Mouse (Mus musculus): ENCODE data around the gene Insr.

The Insr gene

GRCm38 (mm10) chr8:3273799-3274198, 5.6 kb downstream of the Insr start:
- DNase-seq = no peak

GRCm38 (mm10) chr8:3267449-3267761, 12.0 kb downstream of the Insr start:
- DNase-seq = no peak

GRCm38 (mm10) chr8:3266686-3267448, 12.6 kb downstream of the Insr start:
- no peak for DNase-seq

- no peak for DNase-seq
These were observed 14.2 kb downstream of the Insr start for GRCm38 (mm10) chr8:3265182-3265581.

GRCm38 (mm10) chr8:3262779-3263178, 16.6 kb downstream of the Insr start:
- no peak for DNase-seq

GRCm38 (mm10) chr8:3261101-3261500, 18.3 kb downstream of the Insr start:
- DNase-seq = no peak

- no peak for DNase-seq
These were observed 19.1 kb downstream of the Insr start for GRCm38 (mm10) chr8:3260127-3260811.

GRCm38 (mm10) chr8:3256147-3256940, 23.1 kb downstream of the Insr start:
- DNase-seq = no peak

- DNase-seq = no peak
These were observed 24.1 kb downstream of the Insr start for GRCm38 (mm10) chr8:3255321-3255720.

GRCm38 (mm10) chr8:3253179-3253578, 26.2 kb downstream of the Insr start:
- no peak for DNase-seq

GRCm38 (mm10) chr8:3252665-3253064, 26.8 kb downstream of the Insr start:
- DNase-seq = no peak

- DNase-seq = peak; percentile 23 to 30
These were observed 28.3 kb downstream of the Insr start for GRCm38 (mm10) chr8:3251101-3251500.

- DNase-seq = no peak
These were observed 29.5 kb downstream of the Insr start for GRCm38 (mm10) chr8:3249886-3250285.

- peak; percentile 63 to 69 for DNase-seq
These were observed 30.7 kb downstream of the Insr start for GRCm38 (mm10) chr8:3248704-3249103.

GRCm38 (mm10) chr8:3247129-3247528, 32.3 kb downstream of the Insr start:
- DNase-seq = peak; percentile 63 to 70

GRCm38 (mm10) chr8:3243229-3243628, 36.2 kb downstream of the Insr start:
- DNase-seq = no peak

GRCm38 (mm10) chr8:3240725-3241124, 38.7 kb downstream of the Insr start:
- no peak for DNase-seq

GRCm38 (mm10) chr8:3239641-3240040, 39.8 kb downstream of the Insr start:
- DNase-seq = no peak

- DNase-seq = no peak
These were observed 40.6 kb downstream of the Insr start for GRCm38 (mm10) chr8:3238792-3239191.

- no peak for DNase-seq
These were observed 42.1 kb downstream of the Insr start for GRCm38 (mm10) chr8:3237319-3237718.

GRCm38 (mm10) chr8:3236277-3236676, 43.1 kb downstream of the Insr start:
- DNase-seq = no peak

- no peak for DNase-seq
These were observed 44.8 kb downstream of the Insr start for GRCm38 (mm10) chr8:3234569-3234968.

- DNase-seq = no peak
These were observed 46.8 kb downstream of the Insr start for GRCm38 (mm10) chr8:3232601-3233000.

All from B cell, adult 2 months (primary cell).